Mouse (Mus musculus) 3T3-L1 (cell line): Measurements from ENCODE around the gene Hist3h2ba.
A peak's percentile ranks its signal among the peaks of the same experiment; 100 is the strongest.

ENCODE experiments used
- DNase-seq: peaks from one replicate; pipeline ENCODE4 v3.0.0-alpha.2; 2015; ENCODE audit warnings: low read depth, low spot score

Hist3h2ba gene

DNA sequence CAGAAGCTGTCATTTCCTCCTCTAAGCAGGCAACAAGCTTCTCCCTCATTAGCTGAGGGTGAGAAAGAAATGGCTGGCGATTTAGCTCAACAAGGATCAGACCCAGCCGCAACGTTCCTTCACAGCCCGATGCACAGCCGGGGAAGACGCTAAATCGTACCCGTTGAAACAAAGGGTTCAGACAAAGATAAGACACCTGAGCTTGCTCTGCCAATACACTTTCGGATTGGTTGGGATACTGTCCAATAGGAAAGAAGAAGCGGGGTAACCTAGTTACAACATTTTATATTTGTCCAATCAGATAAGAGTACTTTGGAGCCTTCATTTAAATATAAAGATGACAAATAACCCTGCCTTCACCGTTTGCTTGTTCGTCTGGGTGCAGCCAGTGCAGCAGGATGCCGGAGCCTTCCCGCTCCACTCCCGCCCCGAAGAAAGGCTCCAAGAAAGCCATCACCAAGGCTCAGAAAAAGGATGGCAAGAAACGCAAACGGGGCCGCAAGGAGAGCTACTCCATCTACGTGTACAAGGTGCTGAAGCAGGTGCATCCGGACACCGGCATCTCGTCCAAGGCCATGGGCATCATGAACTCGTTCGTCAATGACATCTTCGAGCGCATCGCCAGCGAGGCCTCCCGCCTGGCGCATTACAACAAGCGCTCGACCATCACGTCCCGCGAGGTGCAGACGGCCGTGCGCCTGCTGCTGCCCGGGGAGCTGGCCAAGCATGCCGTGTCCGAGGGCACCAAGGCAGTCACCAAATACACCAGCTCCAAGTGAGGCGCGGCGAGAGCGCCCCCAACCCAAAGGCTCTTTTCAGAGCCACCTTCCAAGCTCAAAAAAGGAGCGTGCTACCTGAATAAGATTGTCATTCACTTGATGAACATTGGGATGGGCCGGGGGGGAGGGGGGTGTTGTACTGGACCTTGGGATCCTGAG, at the start of gene Hist3h2ba:
Gene Hist3h2ba (plus strand): TSS at position 379 of the 938 bp plus-strand sequence.
- DNase-seq, result no peak

DNA sequence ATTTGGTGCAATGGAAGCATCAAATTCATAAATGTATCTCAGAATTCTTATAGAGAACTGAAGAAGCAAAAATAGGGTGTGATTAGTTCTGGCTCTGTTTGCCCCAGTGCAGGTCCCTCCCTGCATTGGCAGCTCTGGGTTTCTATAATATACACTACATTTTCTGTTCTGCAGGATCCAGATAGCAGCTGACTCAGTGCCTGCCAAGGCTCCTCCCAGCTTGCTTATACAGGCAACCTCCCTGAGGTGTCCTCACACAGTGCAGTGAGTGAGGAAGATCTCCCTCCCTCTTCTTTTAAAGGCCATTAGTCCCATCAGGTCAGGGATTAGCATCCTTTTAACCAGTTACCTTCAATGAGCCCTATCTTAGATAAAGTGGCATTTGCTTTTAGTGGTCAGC, 47.6 kb upstream of the Hist3h2ba start:
- no peak for DNase-seq

DNA sequence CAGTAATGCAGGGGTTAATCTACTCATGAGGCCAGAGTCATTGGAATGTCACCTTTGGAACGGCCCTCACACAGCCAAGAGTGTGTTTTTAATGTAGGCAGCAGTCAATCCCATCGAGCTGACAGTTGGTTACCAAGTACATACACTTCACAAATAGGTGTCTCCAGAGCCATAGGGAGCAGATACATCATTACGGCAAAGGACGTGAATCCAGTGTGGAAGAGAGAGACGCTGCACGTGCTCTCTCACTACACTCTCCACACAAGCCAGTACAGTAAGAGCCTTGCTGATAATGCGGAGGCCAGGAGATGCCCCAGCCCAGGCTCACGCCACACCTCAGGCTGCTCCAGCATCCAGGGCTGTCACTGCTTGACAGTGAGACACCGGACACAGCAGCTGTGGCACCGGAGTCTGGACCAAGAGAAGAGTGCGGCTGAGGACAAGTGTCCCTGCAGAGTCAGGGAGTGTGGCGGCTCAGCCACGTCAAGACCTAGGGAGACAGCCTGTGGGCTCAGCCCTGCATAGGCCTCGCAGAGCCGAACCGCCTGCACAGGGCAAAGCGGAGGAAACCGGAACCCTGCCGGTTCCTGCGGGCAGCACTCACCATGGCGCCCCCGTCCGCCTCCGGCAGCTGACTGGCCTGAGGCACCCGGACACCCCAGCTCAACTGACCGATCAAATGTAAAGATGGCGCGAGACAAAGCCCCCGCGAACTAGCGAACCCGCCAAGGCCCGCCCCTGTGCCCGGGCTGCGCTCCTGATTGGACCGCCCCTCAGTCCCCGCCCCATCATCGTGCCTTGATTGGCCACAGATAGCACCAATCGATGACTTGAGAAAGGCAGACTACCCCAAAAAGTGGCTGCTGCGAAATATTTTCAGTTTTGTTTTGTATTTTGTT, 45.0 kb upstream of the Hist3h2ba start, which contains the start of gene Zfp39:
Gene Zfp39 (minus strand): TSS at position 715 of the 899 bp plus-strand sequence.
- DNase-seq, result peak; percentile 92

GRCm38 (mm10) chr11:58904410-58904718, 44.4 kb upstream of the Hist3h2ba start:
- no peak for DNase-seq

GRCm38 (mm10) chr11:58904838-58905237, 43.9 kb upstream of the Hist3h2ba start:
- DNase-seq, result peak; percentile 76

DNA sequence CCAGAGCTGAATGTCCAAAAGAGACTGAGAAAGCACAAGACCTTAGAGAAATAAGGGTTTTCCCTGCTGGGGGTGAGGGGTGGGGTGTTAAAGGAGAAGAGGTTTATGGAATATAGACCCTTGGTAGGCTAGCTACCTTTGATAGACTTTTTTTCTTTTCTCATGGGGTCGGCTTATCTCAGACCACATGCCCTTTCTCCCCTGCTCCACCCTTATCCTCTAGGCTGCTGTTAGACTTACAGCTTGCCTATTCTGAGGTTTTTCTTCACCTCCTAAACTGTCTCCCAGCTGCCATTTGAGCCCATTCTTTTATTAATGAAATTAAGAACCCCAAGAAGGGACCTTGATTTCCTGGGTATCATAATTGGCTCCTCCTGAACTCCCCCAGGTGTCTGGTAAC, 34.9 kb upstream of the Hist3h2ba start:
- no peak for DNase-seq

DNA sequence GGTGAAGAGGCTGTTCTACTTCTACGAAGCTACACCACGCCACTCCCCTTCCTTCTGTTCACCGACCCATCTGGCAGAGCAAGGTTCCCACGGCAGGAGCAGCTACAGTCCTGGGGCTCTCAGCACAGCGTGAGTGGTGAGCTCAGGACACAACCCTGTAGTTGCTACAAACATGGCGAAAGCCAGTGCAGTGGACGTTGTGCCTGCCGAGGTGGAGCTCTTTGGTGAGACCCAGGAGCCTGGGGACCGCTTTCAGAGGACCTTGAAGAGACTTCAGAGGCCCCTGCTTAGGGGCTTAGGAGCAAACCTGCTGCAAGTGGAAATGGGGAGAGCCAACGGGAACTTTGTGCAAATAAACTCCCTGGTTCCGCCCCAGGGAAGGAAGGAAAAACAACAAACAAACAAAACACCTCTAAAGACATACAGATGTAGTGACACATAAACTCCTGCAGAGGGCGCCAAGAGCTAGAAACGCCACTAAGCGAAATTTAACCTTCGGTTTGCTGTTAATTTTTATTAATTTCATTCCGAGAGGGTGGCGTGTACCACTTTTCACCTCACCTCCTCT, 34.2 kb upstream of the Hist3h2ba start:
- DNase-seq, result peak; percentile 50

DNA sequence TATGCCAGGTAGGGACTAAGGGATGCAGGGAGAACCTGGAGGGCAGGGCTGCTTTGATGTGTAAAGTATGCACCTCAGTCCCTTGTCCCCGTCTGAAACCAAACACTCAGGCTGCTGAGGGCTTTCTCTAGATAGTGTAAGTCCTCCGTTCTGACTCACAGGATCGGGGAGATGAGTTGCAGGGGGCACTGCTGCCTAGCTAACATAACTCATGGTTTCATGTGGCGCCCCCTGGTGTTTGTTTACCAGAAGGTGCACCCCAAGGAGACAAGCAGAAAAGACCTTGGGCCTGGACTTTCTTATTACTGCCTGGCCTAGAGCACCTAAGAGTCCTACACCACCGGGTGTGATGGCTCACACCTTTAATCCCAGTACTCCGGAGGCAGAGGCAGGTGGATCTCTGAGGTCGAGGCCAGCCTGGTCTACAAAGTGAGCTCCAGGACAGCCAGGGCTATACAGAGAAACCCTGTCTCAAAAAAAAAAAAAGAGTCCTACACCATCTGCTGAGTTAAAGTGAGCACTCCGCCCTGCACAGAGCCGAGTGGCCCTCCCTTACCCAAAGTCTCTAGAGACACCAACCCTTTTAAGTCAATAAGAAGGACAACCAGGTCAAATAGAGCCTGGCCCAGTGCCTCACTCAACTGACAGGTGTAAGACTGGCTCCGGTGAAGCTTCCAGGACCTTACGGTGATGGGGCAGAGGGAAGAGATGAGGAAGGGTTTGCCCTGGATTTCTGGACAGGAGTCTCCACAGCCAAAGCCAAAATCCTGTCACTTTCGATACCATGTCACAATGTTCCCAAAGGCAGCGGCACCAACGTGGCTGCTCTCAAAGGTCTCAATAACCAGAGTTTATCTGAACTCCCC, 31.6 kb upstream of the Hist3h2ba start:
- DNase-seq, result peak; percentile 62

- no peak for DNase-seq
Measured at GRCm38 (mm10) chr11:58917745-58918366, 30.9 kb upstream of the Hist3h2ba start, which contains the start of gene Btnl10. Gene Btnl10 (plus strand): TSS chr11:58917908.

DNA sequence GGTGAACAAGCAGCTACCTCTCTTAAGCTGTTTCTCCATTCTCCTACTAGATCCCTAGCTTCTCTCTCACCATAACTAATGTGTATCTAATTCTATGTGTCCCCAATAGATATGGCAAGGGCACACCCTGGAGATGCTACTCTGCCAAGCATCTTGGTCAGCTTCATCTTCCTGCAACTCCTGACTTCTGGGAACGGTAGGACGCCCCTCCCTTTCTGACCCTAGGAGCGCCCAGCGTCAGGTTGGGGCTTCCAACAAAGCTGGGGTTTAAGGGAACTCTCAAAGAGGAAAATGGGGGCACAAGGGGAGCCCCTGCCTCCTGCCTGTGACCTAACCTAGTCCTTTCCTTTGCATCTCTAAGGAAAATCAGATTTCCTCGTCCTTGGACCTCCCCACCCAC, 30.0 kb upstream of the Hist3h2ba start:
- DNase-seq, result no peak

GRCm38 (mm10) chr11:58922420-58922819, 26.3 kb upstream of the Hist3h2ba start:
- DNase-seq, result no peak

GRCm38 (mm10) chr11:58926651-58927050, 22.1 kb upstream of the Hist3h2ba start:
- no peak for DNase-seq

DNA sequence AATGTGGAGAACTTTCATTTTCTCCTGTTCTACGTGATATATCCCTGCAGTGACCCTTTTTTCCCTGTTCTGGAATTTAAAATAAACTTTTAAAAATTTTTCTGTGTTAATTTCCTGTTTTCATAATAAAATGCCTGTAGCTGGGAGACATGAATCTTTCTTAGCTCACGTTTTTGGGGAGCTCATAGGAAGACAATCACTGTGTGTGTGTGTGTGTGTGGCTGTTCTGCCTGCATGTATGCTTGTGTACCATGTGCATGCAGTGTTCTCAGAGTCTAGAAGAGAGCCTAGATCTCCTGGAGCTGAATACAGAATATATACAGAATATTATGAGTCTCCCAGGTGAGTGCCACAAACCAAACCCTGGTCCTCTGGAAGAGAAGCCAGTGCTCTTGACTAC, 21.7 kb upstream of the Hist3h2ba start:
- no peak for DNase-seq

- peak; percentile 69 for DNase-seq
Measured at GRCm38 (mm10) chr11:58927790-58928651, 20.7 kb upstream of the Hist3h2ba start.

DNA sequence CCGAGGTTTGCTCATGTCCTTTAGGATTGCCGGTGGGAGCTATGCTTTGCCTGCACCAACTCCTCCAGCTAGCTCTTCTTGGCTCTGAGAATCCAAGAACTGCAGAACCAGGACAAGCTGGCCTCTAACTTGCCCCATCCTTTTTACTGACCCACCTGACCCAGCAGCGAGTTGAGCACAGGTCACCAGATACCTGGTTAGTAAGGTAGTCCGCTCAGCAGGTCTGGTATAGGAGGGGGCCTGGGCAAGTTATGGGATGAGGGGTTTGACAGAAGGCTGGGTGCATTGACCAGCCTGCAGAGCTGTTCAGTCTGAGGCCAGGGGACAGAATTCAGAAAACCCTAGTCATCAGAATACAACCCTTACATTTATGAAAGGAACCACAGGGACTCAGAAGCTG, 19.7 kb upstream of the Hist3h2ba start:
- no peak for DNase-seq

- DNase-seq, result no peak
Measured at GRCm38 (mm10) chr11:58929641-58930040, 19.1 kb upstream of the Hist3h2ba start.

DNA sequence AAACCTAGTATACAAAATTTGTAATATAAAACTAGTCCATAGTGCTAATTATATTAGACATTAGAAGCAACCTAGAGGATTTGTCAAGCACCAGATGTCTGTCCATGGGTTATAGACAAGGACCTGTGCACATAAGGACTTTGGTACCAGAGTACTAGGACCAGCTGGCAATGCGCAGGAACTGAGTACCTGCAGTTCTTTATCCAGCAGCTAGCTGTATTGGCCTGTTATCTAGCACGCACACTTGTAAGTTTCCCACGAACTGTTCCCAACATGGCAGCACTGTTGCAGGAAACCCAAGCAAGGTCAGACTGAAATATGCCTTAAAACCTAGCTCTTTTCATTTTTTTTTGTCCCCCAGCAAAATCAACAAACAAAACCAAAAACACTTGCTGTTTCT, 18.5 kb upstream of the Hist3h2ba start:
- DNase-seq, result no peak

- DNase-seq, result peak; percentile 17
Measured at GRCm38 (mm10) chr11:58931576-58931975, 17.1 kb upstream of the Hist3h2ba start.

DNA sequence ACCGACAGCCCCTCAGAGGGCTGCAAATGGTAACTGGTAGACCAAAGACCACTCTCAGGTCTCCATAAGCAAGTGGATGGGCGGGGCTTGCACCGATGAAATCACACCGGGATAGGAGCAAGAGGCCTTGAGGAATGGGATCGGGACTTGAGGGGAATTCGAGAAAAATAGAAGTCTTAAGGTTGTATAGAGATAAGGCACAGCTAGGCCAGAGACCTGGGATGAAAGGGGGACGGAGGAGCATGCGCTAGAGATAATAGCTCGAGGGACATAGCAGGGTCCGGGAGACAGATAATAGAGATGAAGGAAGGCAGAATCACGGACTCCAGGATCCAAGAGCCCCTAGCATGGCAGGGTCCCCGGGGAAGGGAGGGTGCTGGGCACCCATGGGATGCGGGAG, 10.8 kb upstream of the Hist3h2ba start:
- peak; percentile 50 for DNase-seq
